Mouse (Mus musculus) erythroblast, adult 5-6 weeks (primary cell): ENCODE measurements around the gene Acsl6. TPM values are rescaled to one million over a fixed set of nuclear protein-coding genes. Genes with fewer than 3 reads are reported as not detected.
A peak's percentile ranks its signal among the peaks of the same experiment; 100 is the strongest.
"Not testable (repeated sequence)": the region's sequence is repeated elsewhere in the genome, so short reads cannot be mapped to it uniquely, and the experiment has no call there.

Experiments used
- ATAC-seq: replicated peaks from 2 replicates; pipeline ENCODE4 v1.8.0; 2016; ENCODE audit warnings: moderate number of reproducible peaks, mild to moderate bottlenecking, moderate TSS enrichment, inconsistent platforms; ENCODE audit not compliant: poor library complexity, low FRiP score, severe bottlenecking
- total RNA-seq, 2 experiments: library from RNA; stranded (forward) in 1 of 2; stranded (reverse) in 1 of 2; fragments of 150-400 nt in 1 of 2; fragments of 200-764, 138-1000 nt in 1 of 2; gene quantifications; 2 replicates each; pipeline versions ENCODE4 v1.2.3 to v1.2.4; 2015 to 2017; ENCODE audit warnings: low replicate concordance in 2 of 2

The Acsl6 gene
- total RNA-seq (2015; ENCODE audit: low replicate concordance) (1.3 TPM in 1 of 2 replicates, not detected in the other), total RNA-seq (2017; ENCODE audit: low replicate concordance) (0.84 and 3.2 TPM in 2 replicates)

DNA sequence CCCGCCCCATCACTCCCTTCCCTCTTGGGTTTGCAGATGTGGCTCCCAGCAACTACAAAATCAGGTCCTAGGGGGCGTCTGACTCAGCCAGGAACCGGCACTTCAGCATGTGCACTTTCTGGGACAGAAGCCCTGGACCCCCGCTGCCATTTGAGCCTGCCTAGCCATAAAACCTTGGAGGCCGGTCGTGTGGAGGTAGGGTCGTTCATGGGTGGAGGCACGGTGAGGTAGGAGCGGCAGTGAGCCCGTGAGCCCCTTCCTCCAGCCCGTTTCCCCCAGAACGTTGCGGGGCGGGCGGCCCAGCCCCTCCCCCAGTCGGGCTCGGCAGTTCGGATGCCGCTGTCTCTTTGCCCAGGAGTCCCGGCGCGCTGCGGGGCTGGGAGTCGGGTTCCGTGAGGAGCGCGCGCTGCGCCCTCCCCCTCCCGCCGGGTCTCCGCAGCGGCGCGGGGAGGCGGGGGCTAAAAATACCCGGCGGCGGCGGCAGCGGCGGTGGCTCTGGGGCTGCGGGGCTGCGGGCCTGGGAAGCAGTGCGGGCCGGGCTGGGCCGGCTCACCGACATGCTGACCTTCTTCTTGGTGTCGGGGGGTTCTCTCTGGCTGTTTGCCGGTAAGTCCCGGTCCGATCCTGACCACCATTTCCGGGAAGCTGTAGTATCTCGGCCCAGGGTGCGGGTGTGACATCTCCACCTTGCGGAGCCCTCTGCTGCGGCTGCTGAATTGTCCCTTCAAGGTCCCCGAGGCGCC is at the start of gene Acsl6:
Gene Acsl6, plus strand, starts transcription at position 71 of the 743 bp plus-strand sequence.
- no peak for ATAC-seq

DNA sequence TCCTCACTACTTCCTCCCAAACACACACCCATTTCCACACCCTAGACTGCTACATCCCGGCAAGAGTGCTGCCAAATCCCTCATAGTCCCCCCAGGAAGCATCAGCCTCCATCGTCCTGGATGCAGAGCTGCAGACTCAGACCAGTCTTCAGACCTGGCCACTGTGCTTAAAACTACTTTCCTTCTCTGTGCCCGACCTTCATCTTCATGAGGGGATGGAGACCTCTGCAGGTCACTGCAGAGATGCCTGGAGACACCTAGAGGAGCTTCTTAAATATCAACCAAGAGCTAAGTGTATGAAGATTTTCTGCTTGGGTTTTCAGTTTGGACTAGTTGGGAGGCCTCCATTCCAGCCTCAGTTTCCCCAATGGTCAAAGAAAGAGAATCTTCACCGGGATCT is 49.5 kb upstream of the Acsl6 start:
- ATAC-seq = no peak

DNA sequence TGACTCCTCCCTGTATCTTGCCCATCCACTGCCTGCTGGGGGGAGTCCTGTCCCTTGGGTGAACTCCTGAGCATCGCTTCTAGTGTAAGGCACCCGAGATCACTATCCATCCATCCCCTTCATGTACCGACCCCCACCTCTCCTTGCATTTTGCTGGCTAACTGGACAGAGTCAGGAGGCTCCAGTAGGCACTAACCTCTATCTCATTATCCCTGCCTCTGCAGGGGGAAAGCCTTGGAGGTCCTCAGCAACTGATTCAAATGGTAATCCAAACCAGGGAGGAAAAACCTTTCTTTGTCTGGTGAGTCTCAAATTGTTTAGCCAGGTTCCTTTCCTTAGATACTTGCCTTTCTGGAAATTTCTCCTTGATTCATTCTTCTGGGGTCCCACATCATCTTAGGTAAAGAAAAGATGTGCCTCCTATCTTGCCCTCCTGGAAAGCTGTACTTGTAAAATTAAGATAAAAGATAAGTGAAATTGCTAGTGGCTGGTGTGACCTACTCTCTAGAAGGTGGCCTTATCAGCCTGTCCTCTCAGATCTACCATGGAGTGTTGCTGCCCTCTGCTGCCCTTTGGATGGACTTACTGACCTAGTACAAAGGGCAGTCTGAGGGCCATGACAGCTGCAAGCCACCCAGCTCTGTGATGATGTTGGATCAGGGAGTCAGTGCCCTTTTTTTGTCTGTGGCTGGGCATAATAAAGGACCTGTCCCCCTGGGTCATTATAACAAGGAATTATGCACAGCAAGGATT is 46.8 kb upstream of the Acsl6 start:
- ATAC-seq = no peak

GRCm38 (mm10) chr11:54263405-54264031 is 40.1 kb upstream of the Acsl6 start:
- ATAC-seq = 0 out of 2 replicates have a peak, but pooled peaks have one; percentile 34

- peak; percentile 59; the same call in 1 of the 2 replicates for ATAC-seq
Measured at GRCm38 (mm10) chr11:54264542-54264941, 39.1 kb upstream of the Acsl6 start.

- no peak for ATAC-seq
Measured at GRCm38 (mm10) chr11:54267177-54267576, 36.4 kb upstream of the Acsl6 start, which contains the start of gene Il3. Il3 (minus strand) TSS chr11:54267277.

- no peak for ATAC-seq
Measured at GRCm38 (mm10) chr11:54269191-54269896, 34.3 kb upstream of the Acsl6 start.

DNA sequence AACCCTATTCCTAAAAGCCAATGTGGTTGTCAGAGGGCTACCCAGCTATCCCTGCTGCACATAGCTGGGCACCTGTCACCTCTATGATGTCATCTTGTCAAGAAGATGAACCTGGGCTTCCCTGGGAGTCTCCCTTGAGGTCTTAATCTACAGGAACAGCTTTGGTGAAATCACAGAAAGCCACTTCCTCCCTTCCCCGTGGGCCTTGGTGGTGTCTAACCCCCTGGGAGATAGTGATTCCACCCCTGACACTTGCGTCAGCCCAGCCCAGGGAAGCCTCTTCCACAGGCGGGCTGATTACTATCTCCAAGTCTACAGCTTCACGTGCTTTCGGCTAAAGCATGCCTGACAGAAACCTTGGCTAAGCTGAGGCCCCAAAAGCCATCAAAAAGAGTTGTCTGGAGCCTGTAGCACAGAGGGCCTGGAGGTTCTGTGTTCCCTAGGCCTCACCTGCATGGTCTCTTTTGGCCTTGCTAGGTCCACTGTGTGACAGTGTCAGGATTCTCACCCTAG is 32.1 kb upstream of the Acsl6 start:
- no peak for ATAC-seq

DNA sequence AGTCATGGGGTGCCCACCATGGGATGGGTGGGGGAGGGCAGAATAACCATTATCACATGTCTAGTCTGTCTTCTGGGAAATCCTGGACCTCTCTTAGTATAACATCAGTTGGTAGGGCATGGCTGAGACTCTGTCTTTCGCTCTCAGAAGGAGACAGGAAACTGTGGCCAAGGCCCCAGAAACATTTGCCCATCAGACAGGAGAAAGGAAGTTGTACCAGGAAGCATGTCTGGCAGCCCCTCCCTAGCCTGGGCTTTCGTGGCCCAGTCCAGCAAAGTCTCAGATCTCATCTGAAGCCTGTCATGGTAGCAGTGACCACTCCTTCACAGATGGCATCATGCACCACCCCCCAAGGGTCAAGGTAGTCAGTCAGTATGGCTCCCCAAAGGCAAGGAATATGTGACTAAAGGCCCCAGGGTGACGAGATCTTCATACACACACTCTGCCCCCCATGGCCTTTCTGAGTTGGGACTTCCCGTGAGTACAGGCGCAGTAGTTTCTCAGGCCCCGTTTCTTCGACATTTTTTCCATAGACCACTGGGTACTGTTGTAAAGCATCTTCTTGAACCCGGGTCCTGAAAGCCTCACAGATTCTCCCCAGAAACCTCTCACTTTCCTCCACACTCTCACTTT is 15.7 kb upstream of the Acsl6 start:
- ATAC-seq = no peak

- no peak for ATAC-seq
Measured at GRCm38 (mm10) chr11:54292163-54292562, 11.4 kb upstream of the Acsl6 start.

GRCm38 (mm10) chr11:54293980-54294807 is 9.4 kb upstream of the Acsl6 start:
- ATAC-seq = no peak

DNA sequence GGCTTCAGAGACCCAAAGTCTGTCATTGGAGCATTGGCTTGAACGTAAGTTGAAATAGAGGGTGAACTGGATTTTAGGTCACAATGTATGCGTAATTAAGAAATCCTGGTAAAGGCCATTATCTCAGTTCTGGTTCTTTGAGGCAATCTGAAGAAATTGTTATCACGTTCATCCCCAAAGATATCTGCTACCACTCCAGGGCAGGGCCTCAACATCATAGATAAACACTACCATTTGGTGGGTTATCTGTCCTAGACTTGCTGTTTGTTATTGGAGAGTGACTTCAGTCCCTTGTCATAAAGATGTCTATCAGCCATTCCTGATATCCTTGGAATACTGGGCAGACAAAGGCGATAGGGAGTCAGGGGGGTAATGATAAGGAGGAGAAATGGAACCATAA is 7.6 kb upstream of the Acsl6 start:
- ATAC-seq = no peak

DNA sequence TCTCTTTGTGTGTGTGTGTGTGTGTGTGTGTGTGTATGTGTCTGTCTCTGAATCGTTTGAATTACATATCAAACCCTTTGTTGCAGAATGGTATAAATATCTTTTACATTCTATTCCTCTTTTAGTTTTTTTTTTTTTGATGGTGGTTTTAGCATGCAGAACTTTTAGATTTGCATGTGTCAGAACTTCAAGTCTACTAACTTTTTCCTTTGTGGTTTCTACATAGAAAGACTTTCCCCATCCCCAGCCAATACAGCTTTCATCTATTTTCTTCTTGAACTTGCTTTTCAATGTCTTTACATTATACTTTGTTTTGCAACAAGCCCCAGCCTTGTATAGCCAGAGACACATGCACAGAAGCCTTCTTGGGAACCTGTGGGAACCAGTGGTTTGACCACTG is 6.9 kb upstream of the Acsl6 start:
- ATAC-seq = no peak

DNA sequence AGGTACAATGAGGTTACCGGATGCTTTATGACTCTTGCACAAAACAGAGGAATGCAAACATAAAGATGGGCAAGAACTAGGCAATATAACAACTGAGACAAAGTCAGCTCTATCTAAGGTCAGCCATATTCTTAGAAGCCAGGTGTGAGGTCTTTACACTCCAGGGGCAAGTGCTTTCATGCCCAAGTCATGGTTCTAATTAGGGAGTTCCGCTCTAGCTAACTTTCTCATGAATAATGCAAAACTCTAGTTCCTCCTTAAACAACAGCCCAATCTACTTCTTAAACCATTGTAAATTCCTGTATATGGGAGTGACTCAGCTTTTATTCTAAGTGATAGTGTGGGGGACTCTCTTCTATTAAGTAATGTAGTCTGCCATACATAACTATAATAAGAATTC is 6.1 kb upstream of the Acsl6 start:
- not testable (repeated sequence) for ATAC-seq

DNA sequence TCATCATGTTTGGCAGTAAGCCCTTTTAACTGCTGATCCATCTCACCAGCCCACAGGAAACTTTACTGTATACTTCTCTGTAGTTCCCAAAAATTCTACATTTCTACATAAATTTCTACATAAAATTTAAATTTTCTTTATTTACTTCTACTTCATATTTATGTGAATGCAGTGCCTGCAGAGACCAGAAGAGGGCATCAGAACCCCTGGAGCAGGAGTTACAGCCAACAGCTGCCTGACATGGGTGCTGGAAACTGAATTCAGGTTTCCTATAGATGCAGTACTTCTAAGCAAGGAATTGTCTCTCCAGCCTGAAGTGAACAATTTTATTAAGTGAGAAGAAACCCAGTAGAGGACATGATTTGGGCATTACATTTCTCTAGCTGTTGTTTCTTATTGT is 4.8 kb upstream of the Acsl6 start:
- no peak for ATAC-seq

DNA sequence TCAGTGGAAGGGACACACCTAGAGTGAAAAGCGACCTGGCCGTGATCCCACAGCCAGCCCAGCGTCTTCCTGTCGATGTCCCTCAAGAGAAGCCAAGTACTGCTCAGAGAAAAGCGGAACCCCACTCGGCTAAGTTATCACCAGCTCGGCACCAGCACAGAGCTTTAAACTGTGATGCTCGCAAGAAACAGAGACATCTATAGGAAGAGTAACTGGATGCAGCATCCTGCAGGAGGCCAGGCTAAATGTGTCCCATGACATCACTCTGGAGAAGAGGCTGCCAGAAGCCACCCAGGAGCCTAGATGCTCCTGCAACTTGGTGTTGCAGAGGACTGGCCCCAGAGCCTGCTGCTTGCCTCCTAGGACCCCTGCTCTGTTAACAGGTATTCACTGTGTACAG is 1.6 kb upstream of the Acsl6 start:
- no peak for ATAC-seq

GRCm38 (mm10) chr11:54302606-54303005 is 992 bp upstream of the Acsl6 start:
- no peak for ATAC-seq

GRCm38 (mm10) chr11:54303076-54303727 is 396 bp upstream of the Acsl6 start:
- no peak for ATAC-seq
